Mouse (Mus musculus): ENCODE measurements around the gene Dock1.

DNA sequence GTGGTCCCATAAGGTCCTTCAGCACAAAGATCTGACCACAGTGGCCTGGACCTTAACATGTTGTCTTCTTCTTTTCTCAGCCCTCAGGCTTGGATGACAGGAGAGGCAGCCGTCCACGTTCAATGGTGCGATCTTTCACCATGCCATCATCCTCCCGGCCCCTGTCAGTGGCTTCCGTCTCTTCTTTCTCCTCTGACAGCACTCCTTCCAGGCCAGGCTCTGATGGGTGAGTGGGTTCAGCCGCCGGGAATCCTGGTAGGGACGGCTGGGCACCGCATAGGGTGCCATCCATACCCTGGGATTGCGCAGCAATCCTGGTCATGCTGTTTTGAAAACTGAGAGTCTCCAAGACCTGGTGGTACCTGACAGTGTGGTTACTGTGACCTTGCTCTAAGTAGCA lies 487.9 kb downstream of the Dock1 start:
- TF ChIP-seq CTCF (IDR thresholded peaks at IDR 0.05; ENCODE audit: low read depth, low read length) (no peak), TAL1 (conservative IDR thresholded peaks at IDR 0.05; ENCODE audit: low read depth, low read length) (no peak), GATA1 (IDR thresholded peaks at IDR 0.05; ENCODE audit: borderline replicate concordance, low read length) (no peak)
